In genomic region chr1:89509196-89509595, GRCm38 (mm10) we compare ENCODE assay signal across 30 mouse cellular contexts.
"Had no signal": no experiment of that assay in that cellular context is flagged by ENCODE, and none has a peak within 500 bp of the region (broad histone marks: within the 10 kb centered on the region; RNA-seq: fewer than 3 reads in every experiment).

No protein-coding gene starts in this region.

- H3K9ac ChIP-seq: limb, embryonic 12.5 days; limb, embryonic 13.5 days; limb, embryonic 15.5 days; liver, embryonic 12.5 days; liver, embryonic 13.5 days; liver, embryonic 14.5 days; liver, embryonic 15.5 days; liver, postnatal 0 days; lung, embryonic 14.5 days; lung, embryonic 15.5 days; midbrain, embryonic 12.5 days; midbrain, embryonic 15.5 days; neural tube, embryonic 12.5 days had no signal

- H3K9me3 ChIP-seq: limb, embryonic 10.5 days; limb, embryonic 12.5 days; limb, embryonic 13.5 days; limb, embryonic 15.5 days; liver, embryonic 12.5 days; liver, embryonic 13.5 days; liver, embryonic 15.5 days; lung, embryonic 15.5 days; midbrain, embryonic 10.5 days; midbrain, embryonic 13.5 days; midbrain, embryonic 15.5 days; neural tube, embryonic 12.5 days had no signal

- H3K27me3 ChIP-seq: limb, embryonic 12.5 days; limb, embryonic 13.5 days; limb, embryonic 15.5 days; liver, embryonic 12.5 days; liver, embryonic 13.5 days; liver, embryonic 15.5 days; lung, embryonic 15.5 days; midbrain, embryonic 12.5 days; midbrain, embryonic 13.5 days; midbrain, embryonic 15.5 days; neural tube, embryonic 12.5 days had no signal

- H3K4me2 ChIP-seq: limb, embryonic 12.5 days; limb, embryonic 13.5 days; limb, embryonic 15.5 days; liver, embryonic 11.5 days; liver, embryonic 12.5 days; liver, embryonic 13.5 days; liver, embryonic 15.5 days; lung, embryonic 14.5 days; lung, embryonic 15.5 days; midbrain, embryonic 11.5 days; midbrain, embryonic 12.5 days; midbrain, embryonic 13.5 days; midbrain, embryonic 15.5 days; neural tube, embryonic 12.5 days had no signal

- H3K36me3 ChIP-seq: limb, embryonic 10.5 days; limb, embryonic 12.5 days; limb, embryonic 13.5 days; limb, embryonic 15.5 days; liver, embryonic 12.5 days; liver, embryonic 13.5 days; liver, embryonic 15.5 days; lung, embryonic 15.5 days; midbrain, embryonic 12.5 days; midbrain, embryonic 13.5 days; midbrain, embryonic 15.5 days; neural tube, embryonic 12.5 days had no signal

- DNase-seq: left cerebral cortex, postnatal 4 days; liver; liver, embryonic 13.5 days; liver, postnatal 0 days; lung, adult 18-20 months; lung, adult 2 months; lung, embryonic 14.5 days; lung, postnatal 10 days; lung, postnatal 14 days; lung, postnatal 36 days; lung, postnatal 4 days; midbrain, embryonic 14.5 days had no signal

- H3K27ac ChIP-seq: limb, embryonic 10.5 days; limb, embryonic 12.5 days; limb, embryonic 13.5 days; limb, embryonic 15.5 days; liver, embryonic 12.5 days; liver, embryonic 13.5 days; liver, embryonic 14.5 days; liver, embryonic 15.5 days; lung, embryonic 15.5 days; macrophage; midbrain, embryonic 12.5 days; midbrain, embryonic 13.5 days; midbrain, embryonic 15.5 days; neural tube, embryonic 12.5 days had no signal

- H3K4me1 ChIP-seq: megakaryocyte, embryonic 14.5 days had no signal

- H3K4me3 ChIP-seq: limb, embryonic 10.5 days; limb, embryonic 12.5 days; limb, embryonic 13.5 days; limb, embryonic 15.5 days; liver, embryonic 12.5 days; liver, embryonic 13.5 days; liver, embryonic 15.5 days; lung, embryonic 15.5 days; megakaryocyte, embryonic 14.5 days; midbrain, embryonic 10.5 days; midbrain, embryonic 12.5 days; midbrain, embryonic 13.5 days; midbrain, embryonic 15.5 days; neural tube, embryonic 12.5 days had no signal

- ATAC-seq: liver, embryonic 12.5 days; liver, postnatal 0 days; midbrain, embryonic 16.5 days had no signal
